Mouse (Mus musculus): ENCODE measurements at regions not wholly inside any gene's neighbourhood (a gene's known extent, or its start where the extent isn't known, plus 50 kb on each side); places are given as distances from the start of the nearest gene placed in this dataset.
"Not testable (repeated sequence)": the region's sequence is repeated elsewhere in the genome, so short reads cannot be mapped to it uniquely, and the experiment has no call there.

DNA sequence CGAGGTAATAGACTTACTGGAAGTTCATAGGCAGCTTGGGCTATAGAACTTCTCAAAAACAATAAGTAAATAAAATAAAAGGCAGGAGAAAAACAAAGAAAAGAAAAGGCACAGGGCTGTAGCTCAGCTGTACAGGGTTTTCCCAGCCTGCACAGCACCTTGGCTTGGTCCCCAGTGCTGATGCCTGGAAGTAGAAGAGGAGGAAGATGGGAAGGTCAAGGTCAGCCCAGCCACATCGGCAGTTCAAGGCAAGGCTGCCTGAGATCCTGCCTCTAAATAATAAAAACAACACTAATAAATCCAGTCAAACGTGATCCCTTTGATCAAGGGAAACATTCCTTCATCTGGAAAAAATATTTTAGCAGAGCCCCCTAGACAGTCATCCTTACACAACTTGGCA, 103.1 kb downstream of the Cenpf start:
- peak in 1 of 2 experiments; percentile 4 for DNase-seq

- DNase-seq = no peak
Observed at GRCm38 (mm10) chr1:189581427-189581826, 106.5 kb downstream of the Cenpf start.

GRCm38 (mm10) chr1:189579358-189579757, 108.5 kb downstream of the Cenpf start:
- peak; percentile 50 to 68 for DNase-seq

DNA sequence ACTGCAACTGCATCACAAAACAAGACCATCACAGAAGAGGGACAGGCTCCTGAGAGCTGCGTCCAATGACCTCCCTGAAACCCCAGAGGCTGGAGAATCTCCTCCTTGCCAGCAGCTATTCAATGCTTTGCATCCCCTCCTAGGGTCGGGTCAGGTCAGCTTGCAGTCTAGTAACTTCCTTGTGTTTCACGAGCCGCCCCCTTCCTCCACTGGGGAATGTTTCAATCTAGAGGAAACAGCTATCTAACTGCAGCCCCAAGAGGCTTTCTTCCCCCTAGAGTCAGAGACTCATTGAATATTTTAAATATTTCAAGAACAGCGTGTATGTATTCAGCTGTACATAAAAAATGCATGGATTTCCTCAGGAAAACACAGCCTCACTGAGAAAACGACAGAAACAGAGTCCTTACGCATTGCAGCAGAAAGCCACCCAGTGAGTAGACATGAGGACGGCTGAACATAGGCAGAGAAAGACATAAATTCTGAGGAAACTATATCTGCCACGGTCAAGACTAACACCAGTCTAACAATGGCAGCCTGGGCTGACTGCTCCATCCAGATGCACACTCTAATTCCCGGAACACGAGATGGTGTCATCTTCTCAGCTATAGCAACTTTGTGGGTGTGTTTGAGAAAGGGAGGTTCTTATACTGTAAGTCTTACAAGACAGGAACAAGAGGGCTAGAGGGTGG, 111.4 kb downstream of the Cenpf start:
- peak; percentile 40 to 54 for DNase-seq

GRCm38 (mm10) chr1:189575525-189576240, 112.2 kb downstream of the Cenpf start:
- peak; percentile 40 to 53 for DNase-seq

GRCm38 (mm10) chr1:189566491-189566890, 121.4 kb downstream of the Cenpf start:
- no peak for DNase-seq

- DNase-seq = no peak
Observed at GRCm38 (mm10) chr1:189561831-189562230, 126.1 kb downstream of the Cenpf start.

DNA sequence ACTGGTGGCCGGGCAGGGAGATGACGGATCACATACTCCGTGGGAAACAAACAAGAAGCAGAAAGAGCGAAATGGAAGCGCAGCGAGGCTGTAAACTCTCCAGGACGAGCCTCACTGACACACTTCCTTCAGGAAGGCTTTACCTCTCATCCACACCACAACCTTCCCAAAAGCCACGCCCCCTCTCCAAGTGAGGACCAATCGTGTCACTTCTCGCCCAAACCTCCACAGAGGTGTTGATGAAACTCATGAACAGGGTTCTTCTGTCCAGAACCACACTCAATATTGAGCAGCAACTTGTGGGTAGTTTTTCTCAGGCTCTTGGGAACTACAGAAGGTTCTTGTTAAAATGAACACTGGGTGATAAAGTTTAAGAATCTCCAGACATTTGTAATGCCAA, 127.3 kb downstream of the Cenpf start:
- no peak for DNase-seq

- no peak for DNase-seq
Observed at GRCm38 (mm10) chr1:189550851-189551250, 137.0 kb downstream of the Cenpf start.

- DNase-seq = no peak
Observed at GRCm38 (mm10) chr1:189532834-189533233, 130.8 kb upstream of the Kcnk2 start.

DNA sequence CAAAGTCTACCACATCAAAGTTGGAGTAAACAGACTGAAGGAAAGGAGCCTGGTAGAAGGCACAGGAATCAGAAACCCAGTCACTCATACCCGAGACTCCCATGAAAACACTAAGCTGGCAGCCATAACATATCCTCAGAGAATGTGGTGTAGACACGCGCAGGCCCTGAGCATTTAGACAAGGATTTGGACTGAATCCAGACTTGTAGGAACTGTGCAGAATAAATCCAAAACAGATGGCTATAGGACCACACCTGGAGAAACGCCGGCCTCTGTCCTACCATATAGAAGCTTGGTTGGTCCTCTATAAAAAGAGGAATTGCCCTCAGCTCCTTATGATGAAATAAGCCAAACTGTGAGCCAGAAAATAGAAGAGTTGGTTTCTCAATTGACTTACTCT, 124.3 kb upstream of the Kcnk2 start:
- no peak for DNase-seq

DNA sequence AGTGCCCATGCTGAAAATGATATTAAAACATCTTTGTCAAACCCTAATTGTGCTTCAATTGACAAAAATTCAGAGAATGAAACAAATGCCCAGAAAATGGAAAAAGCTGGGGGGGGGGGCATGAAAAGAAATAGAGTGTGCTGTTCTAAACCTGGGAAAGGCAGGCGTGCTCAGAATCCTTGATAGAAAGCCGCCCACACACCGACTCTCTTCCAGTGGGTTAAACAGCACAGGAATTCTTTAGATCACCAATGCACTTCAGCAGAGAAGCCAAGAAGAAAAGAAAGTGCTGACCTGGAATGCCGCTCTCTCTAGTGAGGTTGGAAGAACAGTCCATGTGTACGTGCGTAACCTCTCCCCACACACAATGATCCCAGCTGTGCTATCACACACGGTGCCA, 113.4 kb upstream of the Kcnk2 start:
- DNase-seq = no peak

GRCm38 (mm10) chr1:189513358-189513757, 111.3 kb upstream of the Kcnk2 start:
- DNase-seq = no peak

- DNase-seq = not testable (repeated sequence)
Observed at GRCm38 (mm10) chr1:189507301-189507700, 105.2 kb upstream of the Kcnk2 start.

- DNase-seq = no peak
Observed at GRCm38 (mm10) chr1:189499703-189500102, 97.6 kb upstream of the Kcnk2 start.

DNA sequence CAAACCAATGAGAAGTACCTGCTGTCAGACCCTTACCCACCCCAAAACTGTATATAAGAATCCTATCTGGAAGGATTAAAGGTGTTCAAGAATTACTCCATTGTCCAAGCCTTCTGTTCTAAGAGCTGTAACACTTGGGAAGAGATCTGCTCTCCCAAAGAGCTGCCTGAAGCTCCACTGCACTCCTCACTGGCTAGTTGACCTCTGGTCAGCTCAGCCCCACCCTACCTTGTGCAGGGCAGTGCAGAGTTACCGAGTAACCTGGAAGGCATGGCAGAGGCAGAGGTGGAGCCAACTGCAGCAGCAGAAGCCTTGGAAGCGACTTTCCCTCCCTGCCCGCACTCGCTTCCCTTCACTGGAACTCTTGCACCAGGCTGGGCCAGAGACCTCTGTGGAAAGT, 97.1 kb upstream of the Kcnk2 start:
- no peak for DNase-seq

DNA sequence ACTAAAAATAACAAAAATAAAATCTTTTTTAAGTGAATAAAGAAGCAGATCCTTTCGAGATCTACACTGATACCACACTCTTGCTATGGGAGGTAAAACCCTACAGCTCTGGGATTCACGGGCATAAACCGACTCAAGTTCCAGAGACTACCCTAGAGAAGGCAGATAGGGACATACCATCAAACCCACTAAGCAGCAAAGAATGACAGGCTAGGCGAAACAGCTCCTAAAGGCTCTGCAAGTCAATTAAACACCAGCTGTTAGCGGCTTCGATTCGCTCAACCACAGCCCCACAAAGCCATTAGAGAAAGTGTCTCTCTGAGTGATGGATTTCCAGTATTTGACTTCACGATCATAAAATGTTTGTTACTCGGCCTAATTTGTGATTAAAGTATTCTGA, 95.0 kb upstream of the Kcnk2 start:
- DNase-seq = no peak

DNA sequence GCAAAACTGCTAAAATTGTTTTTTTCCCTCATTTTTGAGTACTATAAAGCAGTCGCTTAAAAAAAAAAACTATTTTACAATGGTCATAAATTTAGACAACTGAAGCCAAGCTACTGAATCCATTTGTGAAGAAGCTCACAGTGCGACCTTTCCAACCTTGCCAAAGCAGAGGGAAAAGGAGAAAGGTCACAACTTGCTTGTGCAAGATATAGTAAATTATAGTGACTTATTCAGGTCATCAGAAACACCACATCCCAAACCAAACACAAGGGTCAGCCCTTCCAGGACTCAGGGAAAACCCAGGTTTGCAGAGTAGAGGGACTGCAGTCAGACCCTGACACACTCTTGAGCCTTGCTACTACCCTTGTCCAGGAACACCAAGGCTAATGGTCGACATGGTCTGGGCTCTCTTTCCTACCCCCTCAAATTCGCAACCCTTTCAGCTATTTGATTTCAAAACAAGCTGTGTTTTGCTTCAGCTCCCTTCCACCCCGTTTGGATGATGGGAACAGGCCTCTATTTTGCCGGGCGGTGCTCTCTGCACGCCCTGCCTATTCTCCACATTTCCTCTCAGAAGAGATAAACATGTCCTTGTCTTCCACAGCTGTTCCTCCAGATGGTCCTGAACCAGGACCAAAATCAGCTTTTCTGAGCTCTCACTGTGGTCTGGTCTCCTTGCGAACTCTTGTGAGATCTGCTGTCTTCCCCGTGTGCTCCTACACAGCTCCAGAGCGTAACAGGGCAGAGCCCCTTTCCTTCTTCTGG, 93.5 kb upstream of the Kcnk2 start:
- peak; percentile 68 to 81 for DNase-seq

- no peak for DNase-seq
Observed at GRCm38 (mm10) chr1:189494896-189495295, 92.8 kb upstream of the Kcnk2 start.

DNA sequence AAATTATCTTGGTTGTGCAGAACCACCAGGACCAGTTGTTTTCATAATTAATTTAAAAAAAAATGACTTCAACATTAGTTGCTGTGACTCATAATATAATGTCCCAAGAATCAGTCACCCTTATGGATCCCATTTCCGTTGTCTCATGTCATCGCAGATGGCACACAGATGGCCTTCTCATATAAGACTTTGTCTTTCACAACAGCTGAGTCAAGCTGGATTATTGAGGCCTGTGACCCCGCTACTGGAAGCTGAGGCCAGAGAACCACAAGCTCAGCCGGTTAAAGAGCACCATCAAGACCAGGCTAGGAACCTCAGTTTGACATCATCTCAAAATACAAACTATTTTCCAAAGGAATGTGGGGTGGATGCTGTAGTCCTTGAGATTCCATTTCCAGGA, 83.3 kb upstream of the Kcnk2 start:
- DNase-seq = peak in 1 of 2 experiments; percentile 14

DNA sequence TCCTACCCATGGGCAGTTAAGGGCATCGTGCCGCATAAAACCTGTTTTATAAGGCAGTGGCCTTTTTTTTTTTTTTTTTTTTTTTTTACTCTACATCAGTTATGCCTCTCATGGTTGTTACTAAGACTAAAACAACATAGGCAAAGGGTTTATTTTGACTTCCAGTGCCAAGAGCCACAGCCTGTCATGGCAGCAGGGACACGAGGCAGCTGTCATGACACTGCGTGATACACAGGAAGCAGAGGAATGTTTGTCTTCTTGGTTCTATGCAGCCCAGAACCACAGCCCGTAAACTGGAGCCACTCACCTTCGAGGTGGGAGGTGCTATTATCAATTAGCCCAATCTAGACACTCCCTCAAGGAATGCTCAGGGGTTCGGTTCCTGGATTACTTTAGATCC, 81.3 kb upstream of the Kcnk2 start:
- DNase-seq = no peak

GRCm38 (mm10) chr1:189478051-189478450, 76.0 kb upstream of the Kcnk2 start:
- peak in 1 of 2 experiments; percentile 6 for DNase-seq

DNA sequence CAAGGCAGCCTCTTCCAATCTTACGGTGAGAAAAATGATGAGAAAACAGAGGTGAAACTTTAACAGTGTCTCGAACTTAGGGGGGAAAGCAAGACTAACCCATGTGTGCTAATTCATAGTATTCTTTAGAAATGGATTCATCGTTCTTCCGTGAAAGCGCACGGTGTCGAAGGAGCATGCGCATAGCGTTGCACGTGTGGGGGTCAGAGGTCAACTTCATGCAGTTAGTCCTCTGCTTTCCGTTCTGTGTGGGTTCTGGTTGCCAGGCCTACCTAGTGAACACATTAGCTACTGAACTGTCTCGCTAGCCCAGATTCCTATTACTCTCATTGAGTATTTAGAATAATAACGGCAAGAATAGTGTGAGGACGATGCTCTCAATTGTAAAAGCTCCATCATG, 74.7 kb upstream of the Kcnk2 start:
- DNase-seq = no peak
